Mouse (Mus musculus) liver, adult 2 months (tissue): ENCODE measurements at regions not wholly inside any gene's neighbourhood (a gene's known extent, or its start where the extent isn't known, plus 50 kb on each side); places are given as distances from the start of the nearest gene placed in this dataset.

Source experiments
- DNase-seq: peaks from one replicate; pipeline ENCODE4 v3.0.0-alpha.2; 2011; ENCODE audit warnings: low read depth, low spot score; ENCODE audit errors: extremely low read depth
- H3K27ac ChIP-seq: fragments of 200-500 bp; replicated peaks from 2 replicates; pipeline ENCODE4 v1.5.1; 2012; ENCODE audit warnings: low read depth, mild to moderate bottlenecking, control low read depth, inconsistent platforms, low read length; ENCODE audit not compliant: insufficient read depth
- H3K27me3 ChIP-seq: fragments of 200-500 bp; 2 replicates; pipeline ENCODE4 v1.6.1; 2012; ENCODE audit warnings: mild to moderate bottlenecking, moderate library complexity, low read length, inconsistent platforms; ENCODE audit not compliant: control insufficient read depth, insufficient read depth
- H3K36me3 ChIP-seq: fragments of 200-500 bp; 2 replicates; pipeline ENCODE4 v1.6.1; 2012; ENCODE audit warnings: low read length, inconsistent platforms; ENCODE audit not compliant: control insufficient read depth, insufficient read depth
- H3K4me1 ChIP-seq: fragments of 200-500 bp; 2 replicates; pipeline ENCODE4 v1.6.1; 2011; ENCODE audit warnings: low read length; ENCODE audit not compliant: control insufficient read depth, insufficient read depth
- H3K4me3 ChIP-seq: fragments of 200-500 bp; 2 replicates; pipeline ENCODE4 v1.5.1; 2011; ENCODE audit warnings: low read depth, mild to moderate bottlenecking, control low read depth, low read length, moderate library complexity; ENCODE audit not compliant: insufficient read depth
- H3K79me2 ChIP-seq: fragments of 200-500 bp; 2 replicates; pipeline ENCODE4 v1.6.1; 2012; ENCODE audit warnings: inconsistent platforms, mild to moderate bottlenecking, low read length, moderate library complexity; ENCODE audit not compliant: control insufficient read depth, insufficient read depth
- H3K9ac ChIP-seq: fragments of 200-500 bp; 2 replicates; pipeline ENCODE4 v1.6.1; 2012; ENCODE audit warnings: low read depth, mild to moderate bottlenecking, control low read depth, inconsistent platforms, low read length
- CTCF ChIP-seq: fragments of 200-500 bp; IDR thresholded peaks from 2 replicates; pipeline ENCODE4 v1.5.1; 2011; ENCODE audit warnings: low read depth, low read length, control low read depth
- POLR2A ChIP-seq: fragments of 200-500 bp; IDR thresholded peaks from 2 replicates; pipeline ENCODE4 v1.6.1; 2011; ENCODE audit warnings: low read length, control low read depth; ENCODE audit not compliant: insufficient read depth; ENCODE audit errors: extremely low read depth
- whole genome bisulfite sequencing: fragments of 180-500 bp; shearing (Covaris S2); methylation state at CpG from one replicate; pipeline ENCODE4 v1.1.7; 2018; 5-methylcytosine and 5-hydroxymethylcytosine counted together

- Histone ChIP-seq H3K9ac (no peak overlapping the region), H3K27ac (no peak overlapping the region)
Measured at GRCm38 (mm10) chr10:92237881-92238280, 484.3 kb downstream of the Nedd1 start.

GRCm38 (mm10) chr10:92232081-92232480 is 490.1 kb downstream of the Nedd1 start:
- H3K36me3 ChIP-seq: no peaks in the 10 kb centered on the region
- H3K4me3 ChIP-seq: no peak overlapping the region
- no peaks in the 10 kb centered on the region for H3K79me2 ChIP-seq
- TF ChIP-seq POLR2A (no peak), CTCF (no peak)
- WGBS: 53% methylated on average over 2 of the region's 2 CpGs
- no peaks in the 10 kb centered on the region for H3K27me3 ChIP-seq
- H3K4me1 ChIP-seq: peaks cover 3% of the 10 kb centered on the region; the same call in 1 of the 2 replicates
- no peak overlapping the region for H3K27ac ChIP-seq
- H3K9ac ChIP-seq: no peak overlapping the region
- DNase-seq: peak; percentile 66

More at GRCm38 (mm10) chr10:92237881-92238280, 484.3 kb downstream of the Nedd1 start:
- no peaks in the 10 kb centered on the region for H3K4me1 ChIP-seq
- 74% methylated on average over 5 of the region's 5 CpGs for WGBS
- DNase-seq: no peak
- no peak for TF ChIP-seq CTCF
- no peak for TF ChIP-seq POLR2A
- H3K36me3 ChIP-seq: no peaks in the 10 kb centered on the region
- H3K4me3 ChIP-seq: no peak overlapping the region
- H3K79me2 ChIP-seq: no peaks in the 10 kb centered on the region
- no peaks in the 10 kb centered on the region for H3K27me3 ChIP-seq

GRCm38 (mm10) chr10:92225818-92226217 is 496.4 kb downstream of the Nedd1 start:
- peaks cover 6% of the 10 kb centered on the region for H3K4me1 ChIP-seq
- no peaks in the 10 kb centered on the region for H3K79me2 ChIP-seq
- DNase-seq: no peak
- H3K4me3 ChIP-seq: no peak overlapping the region
- H3K27ac ChIP-seq: no peak overlapping the region
- no peak overlapping the region for H3K9ac ChIP-seq
- TF ChIP-seq POLR2A: no peak
- no peak for TF ChIP-seq CTCF
- WGBS: 72% methylated on average over 4 of the region's 4 CpGs
- H3K27me3 ChIP-seq: no peaks in the 10 kb centered on the region
- no peaks in the 10 kb centered on the region for H3K36me3 ChIP-seq

- TF ChIP-seq CTCF (no peak), POLR2A (no peak)
- H3K4me1 ChIP-seq: peaks cover 6% of the 10 kb centered on the region
Measured at GRCm38 (mm10) chr10:92225071-92225470, 497.1 kb downstream of the Nedd1 start.

GRCm38 (mm10) chr10:92219310-92219709 is 502.9 kb downstream of the Nedd1 start:
- no peak for TF ChIP-seq CTCF
- TF ChIP-seq POLR2A: no peak
- H3K36me3 ChIP-seq: no peaks in the 10 kb centered on the region
- no peak overlapping the region for H3K4me3 ChIP-seq
- no peak overlapping the region for H3K27ac ChIP-seq
- no peaks in the 10 kb centered on the region; the same call in 1 of the 2 replicates for H3K4me1 ChIP-seq
- no peaks in the 10 kb centered on the region for H3K27me3 ChIP-seq
- H3K9ac ChIP-seq: no peak overlapping the region
- no peaks in the 10 kb centered on the region for H3K79me2 ChIP-seq
- no peak for DNase-seq
- 79% methylated on average over 3 of the region's 3 CpGs for WGBS

More at GRCm38 (mm10) chr10:92225071-92225470, 497.1 kb downstream of the Nedd1 start:
- 55% methylated on average over 7 of the region's 7 CpGs for WGBS
- no peak overlapping the region for H3K9ac ChIP-seq
- H3K79me2 ChIP-seq: no peaks in the 10 kb centered on the region
- peak; percentile 93 for DNase-seq
- no peak overlapping the region for H3K4me3 ChIP-seq
- no peaks in the 10 kb centered on the region for H3K36me3 ChIP-seq
- H3K27me3 ChIP-seq: no peaks in the 10 kb centered on the region
- no peak overlapping the region for H3K27ac ChIP-seq

- no peak overlapping the region for H3K27ac ChIP-seq
- H3K4me3 ChIP-seq: no peak overlapping the region
- H3K79me2 ChIP-seq: no peaks in the 10 kb centered on the region
- no peak for DNase-seq
- 85% methylated on average over 8 of the region's 8 CpGs for WGBS
- H3K4me1 ChIP-seq: no peaks in the 10 kb centered on the region
- no peak for TF ChIP-seq CTCF
- TF ChIP-seq POLR2A: no peak
- no peaks in the 10 kb centered on the region for H3K36me3 ChIP-seq
- no peak overlapping the region for H3K9ac ChIP-seq
- no peaks in the 10 kb centered on the region; the same call in 1 of the 2 replicates for H3K27me3 ChIP-seq
Measured at GRCm38 (mm10) chr10:92170856-92171255, 551.4 kb downstream of the Nedd1 start.
